Mouse (Mus musculus): ENCODE measurements around the gene Eno3. TPM values are rescaled to one million over a fixed set of nuclear protein-coding genes. Genes with fewer than 3 reads are reported as not detected.

The Eno3 gene
- total RNA-seq, 2 experiments from 2014 or later = 5,193 to 5,983 TPM

DNA sequence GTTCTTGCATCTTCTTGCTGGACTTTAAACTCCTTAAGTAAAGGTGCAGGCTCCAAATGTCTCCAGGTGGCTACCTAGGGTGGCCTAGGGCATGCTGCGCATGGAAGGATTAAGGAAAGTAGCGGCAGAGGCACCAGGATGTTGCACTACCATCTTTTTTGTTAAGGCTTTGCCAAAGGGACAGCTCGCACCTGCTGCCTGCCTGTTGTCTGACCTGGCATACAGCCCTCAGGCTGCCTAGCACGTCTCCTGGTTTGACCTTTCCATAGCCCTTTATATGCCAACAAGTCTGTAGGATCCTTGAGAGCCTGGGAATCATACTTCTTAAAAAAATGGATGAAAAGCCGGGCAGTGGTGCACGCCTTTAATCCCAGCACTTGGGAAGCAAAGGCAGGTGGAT lies 14.0 kb upstream of the Eno3 start:
- peak; percentile 17 for DNase-seq

DNA sequence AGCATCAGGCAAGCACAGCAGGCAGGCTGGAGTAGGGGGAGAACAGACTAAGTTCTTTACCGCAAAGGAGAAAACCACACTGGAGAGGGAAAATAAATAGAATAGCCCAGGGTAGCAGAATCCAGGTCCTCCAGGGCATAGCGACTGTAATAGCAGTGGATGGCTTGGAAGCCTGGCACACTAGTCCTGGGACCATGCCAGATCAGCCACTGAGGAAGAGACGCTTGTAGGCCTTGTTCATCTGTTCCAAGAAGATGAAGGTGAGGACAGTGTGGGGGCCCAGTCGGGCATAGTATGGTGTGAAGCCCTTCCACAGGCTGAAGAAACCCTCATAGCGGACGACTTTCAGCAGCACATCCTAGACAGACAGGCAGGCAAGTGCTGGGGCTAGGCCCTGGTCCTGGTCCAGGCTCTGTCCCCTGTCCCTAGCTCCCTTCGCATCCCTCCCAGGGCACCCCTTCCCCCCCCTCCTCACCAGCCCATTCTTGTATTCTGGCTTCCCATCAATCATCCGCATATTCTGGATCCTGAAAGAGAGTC lies 12.4 kb upstream of the Eno3 start:
- peak; percentile 16 for DNase-seq

DNA sequence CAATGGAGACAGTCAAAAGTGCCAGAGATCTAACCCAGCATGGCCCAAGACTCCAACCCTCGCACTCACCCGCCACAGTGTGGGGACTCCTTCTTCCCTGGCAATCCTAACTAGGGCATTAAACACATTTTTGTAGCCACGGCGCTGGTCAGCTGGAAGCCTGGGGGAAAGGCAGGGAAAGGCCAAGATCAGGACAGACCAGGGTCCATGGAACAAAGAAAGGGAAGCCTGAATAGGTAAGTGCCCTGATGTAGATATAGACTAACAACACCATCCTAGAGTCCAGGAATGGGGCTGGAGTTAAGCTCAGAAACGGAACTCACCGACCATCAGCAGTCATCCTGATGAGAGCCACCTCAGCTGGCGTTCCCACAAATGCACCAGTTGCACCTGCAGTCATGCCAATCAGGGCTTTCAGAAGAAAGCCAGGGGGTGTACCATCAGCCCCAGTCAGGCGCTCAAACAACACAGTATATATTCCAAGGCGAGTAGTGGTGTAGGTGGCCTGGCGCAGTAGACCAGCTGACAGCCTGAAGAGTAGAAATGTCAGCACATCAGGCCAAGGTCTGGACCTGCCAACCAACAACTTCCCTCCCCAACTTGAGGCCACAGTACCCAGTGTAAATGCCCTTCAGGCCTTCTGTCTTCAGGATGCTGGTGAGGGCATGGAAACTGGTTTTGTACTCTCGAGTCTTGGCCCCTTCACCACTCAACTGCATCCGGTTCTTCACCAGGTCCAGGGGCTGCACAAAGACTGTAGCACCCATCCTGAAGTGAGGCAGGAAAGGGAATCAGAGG lies 11.3 kb upstream of the Eno3 start:
- DNase-seq = no peak

DNA sequence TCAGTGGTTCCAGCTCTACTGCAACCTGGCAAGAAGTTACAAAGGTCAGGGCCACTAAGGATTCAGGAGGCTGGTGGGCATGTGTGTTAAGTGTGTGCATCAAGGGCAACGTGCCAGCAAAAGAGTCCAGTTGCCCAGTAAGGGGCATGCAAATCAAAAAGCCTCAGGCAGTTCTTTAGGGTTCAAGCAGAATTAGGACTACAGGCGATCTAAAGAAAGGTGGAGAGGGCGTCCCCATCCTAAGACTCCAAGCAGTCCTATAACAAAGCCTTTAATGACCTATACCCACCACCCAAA lies 10.8 kb upstream of the Eno3 start:
- DNase-seq = peak; percentile 35

DNA sequence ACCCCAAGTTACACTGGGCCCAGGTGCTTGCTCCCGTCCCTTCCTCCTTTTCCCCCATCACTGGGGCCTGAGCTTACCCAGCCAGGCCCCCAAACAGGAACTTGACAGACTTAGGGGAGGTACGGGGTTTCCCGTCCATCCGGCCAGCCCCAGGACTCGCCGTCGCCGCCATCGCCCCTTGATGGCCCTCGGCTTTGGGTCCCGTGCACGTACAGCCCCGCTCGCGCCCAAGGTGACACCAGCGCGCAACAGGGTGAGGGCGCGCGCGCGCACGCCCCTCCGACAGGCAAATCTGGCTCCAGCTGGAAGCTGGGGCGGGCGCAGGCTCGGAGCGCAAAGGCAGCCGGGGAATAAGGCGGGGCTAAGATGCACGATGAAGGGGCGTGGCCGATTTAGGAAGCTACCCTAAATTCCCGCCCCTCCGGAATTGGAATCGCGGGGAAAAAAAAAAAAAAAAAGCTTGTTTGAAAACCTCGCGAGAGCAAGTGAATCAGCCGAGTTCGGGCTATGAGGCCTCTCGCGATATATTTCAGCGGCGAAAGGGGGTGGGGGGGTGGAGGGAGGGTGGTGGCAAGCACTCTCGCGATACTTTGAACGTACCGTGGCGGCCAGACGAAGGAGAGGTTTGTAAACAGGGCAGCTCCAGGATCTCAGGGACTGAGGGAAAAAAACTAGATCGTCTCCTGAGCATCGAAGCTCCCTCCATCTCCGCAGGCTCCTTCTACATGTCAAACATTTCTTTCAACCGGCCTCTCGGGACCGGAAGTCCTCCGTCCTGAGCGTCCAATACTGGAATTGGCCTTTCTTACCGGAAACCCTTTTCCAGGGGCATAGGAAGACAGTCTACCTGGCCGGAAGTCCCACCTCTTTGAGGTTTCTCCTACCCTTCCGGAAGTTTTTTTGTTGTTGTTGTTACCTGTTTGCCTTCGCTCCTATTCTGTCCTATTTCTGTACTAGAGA lies 10.0 kb upstream of the Eno3 start, which contains the start of the genes Rnf167 and Slc25a11:
Gene Rnf167 (plus strand): TSS at position 545 of the 960 bp plus-strand sequence.
Gene Slc25a11 (minus strand): TSS at position 789 of the 960 bp plus-strand sequence.
- DNase-seq = peak; percentile 92

GRCm38 (mm10) chr11:70647716-70648420 lies 9.1 kb upstream of the Eno3 start:
- DNase-seq = no peak

DNA sequence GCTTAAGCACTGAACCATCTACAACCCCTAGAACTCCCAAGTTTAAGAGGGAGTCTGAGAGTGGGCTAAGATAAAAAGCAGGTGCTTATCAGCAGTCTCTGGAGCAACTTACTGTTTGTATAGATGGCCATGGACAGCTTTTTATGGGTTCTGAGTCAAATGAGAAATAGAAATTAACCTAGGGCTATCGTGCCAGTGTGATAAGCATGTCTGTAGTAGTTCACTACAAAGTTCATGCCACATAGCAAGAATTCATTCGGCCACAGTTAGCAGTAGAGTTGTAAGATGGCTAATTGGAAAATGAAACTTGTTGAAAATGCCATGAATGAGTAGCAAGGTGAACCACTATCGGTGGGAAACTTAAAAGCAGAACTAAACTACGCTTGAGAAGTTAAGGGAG lies 8.5 kb upstream of the Eno3 start:
- DNase-seq = no peak

DNA sequence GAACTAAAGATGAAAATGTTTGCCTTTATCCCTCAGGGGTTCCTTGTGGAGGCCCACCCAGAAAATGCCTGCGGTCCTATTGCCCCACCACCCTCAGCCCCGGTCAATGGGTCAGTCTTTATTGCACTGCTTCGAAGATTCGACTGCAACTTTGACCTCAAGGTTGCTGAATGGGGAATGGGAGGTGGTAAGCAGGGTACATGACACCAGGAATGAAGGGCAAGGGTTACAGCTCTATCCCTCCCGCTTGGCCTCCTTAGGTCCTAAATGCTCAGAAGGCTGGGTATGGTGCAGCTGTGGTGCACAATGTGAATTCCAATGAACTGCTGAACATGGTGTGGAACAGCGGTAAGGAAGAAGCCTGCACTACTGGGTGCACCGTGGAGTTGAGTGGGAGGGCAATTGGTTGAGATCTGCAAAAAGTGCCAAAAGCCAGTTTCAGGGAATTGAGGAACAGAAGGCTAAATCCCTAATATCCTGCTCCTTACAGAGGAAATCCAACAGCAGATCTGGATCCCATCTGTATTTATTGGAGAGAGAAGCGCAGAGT lies 7.7 kb upstream of the Eno3 start:
- no peak for DNase-seq

GRCm38 (mm10) chr11:70650322-70651175 lies 6.5 kb upstream of the Eno3 start:
- DNase-seq = no peak

GRCm38 (mm10) chr11:70651391-70651790 lies 5.6 kb upstream of the Eno3 start:
- DNase-seq = no peak

DNA sequence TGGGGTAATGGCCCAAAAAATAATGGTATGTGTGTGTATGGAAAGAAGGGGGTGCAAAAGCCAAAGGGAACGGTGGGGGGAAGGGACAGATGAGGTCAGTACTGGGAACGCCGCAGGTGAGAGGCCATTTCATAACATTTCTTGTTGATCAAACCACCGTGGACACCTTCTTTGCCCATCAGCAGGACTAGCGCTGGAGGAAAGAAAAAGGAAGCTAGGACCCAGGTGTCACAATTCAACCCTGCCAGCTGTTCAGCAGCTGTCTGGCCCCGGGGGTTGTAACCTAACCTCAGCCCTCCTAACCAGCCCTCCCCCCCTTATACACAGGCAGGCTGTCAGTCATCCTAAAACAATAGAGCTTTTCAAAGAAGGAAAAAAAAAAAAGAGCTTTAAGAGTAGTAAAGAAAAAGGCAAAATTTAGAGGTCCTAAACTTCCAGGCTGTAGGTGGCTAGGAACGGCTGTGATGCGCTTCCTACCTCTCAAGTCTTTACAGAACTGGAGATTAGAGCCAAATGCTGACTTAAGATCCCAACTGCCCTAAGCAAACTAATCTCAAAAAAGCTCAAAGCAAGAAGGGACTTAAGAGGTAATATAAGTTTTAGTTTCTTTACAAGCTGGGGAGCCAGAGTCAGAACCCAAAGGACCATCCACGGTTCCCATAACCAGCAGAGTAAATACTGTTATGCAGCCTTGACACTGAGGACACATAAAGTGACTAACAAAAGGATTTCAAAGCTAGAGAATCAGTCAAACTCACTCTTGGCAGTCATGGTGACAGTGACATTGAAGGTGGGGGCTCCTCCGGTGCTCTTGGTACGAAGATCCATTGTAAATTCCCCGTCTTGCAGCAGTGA lies 4.7 kb upstream of the Eno3 start:
- DNase-seq = no peak

DNA sequence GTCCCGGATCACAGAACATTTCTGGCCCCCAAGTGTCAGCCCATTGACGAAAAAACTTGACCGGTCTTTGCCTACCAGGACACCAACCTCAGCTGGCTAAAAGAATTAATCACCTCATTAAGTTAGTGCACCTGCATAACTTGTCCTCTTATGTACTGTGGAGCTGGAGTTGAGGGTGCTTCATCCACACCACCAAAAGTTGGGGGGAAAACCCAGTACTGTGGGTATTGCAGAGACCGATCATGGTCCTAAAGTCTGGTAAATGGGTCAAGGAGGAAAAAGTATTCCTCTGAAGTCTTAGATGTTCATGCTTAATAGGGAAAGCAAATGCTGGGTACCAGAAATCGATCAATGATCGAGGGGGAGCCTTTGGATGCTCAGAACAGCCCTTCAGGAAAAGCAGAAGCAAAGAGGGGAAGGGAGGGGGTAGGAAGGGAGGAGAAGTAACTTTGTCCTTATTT lies 4.1 kb upstream of the Eno3 start:
- no peak for DNase-seq

GRCm38 (mm10) chr11:70653345-70654197 lies 3.4 kb upstream of the Eno3 start:
- peak; percentile 74 for DNase-seq

GRCm38 (mm10) chr11:70654198-70654922 lies 2.6 kb upstream of the Eno3 start, which contains the start of gene Pfn1:
Gene Pfn1 (minus strand): TSS chr11:70654644.
- DNase-seq = peak; percentile 80

DNA sequence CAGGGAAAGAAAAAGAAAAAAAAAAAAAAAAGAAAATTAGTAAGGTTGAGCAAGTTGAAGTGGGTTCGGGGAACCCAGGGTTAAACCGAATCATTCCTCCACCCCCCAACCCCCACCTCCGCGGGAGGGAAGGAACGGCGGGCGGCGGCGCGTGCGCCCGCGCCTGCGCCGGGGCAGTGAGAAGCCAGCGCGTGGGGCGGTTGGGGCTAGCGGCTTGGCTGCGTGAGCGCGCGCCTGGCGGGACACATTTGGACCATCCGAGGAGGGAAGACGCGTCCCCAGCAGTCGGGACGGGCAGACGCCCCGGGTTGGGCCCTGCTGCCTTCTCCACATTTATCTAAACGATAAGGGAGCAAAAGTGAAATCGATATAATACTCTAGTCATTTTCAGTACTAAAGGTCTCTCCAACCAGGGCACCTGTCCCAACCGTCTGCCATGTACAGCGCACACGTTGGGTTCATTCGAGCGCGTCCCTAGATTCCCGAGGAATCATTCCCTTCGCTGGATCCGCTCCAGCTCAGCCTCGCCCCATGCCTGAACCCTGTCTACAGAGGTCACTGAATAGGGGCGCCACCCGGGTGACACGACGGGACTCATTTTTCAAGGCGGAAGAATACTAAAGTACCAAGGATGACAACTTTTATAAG lies 2.0 kb upstream of the Eno3 start:
- peak; percentile 87 for DNase-seq

DNA sequence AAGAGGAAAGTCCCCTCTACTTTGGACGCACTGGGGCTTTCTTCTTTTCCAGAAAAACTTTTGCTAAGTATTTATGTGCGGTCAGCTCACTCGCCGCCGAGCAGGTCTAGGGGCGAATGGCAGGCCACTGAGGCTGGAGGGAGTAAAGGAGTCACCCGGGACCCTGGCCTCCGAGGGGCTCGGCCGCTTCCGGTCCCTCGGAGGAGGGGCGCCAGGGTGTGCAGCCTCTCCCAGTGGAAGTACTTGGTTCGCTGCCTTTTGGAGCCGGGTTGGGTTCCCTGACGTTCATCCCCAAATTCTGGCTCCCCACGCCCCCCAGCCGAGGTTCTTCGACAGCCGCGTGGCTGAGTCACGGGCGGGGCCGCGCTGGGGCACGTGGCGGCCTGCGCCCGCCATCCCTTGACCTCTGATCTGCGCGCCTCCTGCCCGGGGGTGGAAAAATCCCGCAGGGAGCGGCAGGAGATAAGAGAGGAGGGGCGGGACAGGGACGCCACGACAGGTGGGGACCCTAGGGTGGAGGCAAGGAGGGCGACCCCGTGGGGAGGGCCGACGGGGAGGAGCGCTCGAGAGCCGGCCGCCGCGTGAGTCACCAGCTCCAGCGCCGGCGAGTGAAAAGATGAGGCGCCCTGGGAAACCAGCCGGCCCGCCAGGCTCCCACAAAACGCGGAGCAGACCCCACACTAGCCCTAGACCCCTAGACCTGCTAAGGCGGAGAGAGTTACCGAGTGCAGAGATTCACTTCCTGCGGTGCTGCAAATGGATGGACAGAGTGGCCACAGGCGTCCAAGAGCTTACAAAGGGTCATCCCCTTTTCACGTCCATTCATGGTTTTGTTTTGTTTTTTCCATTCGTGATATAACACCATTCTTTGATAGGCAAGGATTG lies 1.2 kb upstream of the Eno3 start:
- peak; percentile 73 for DNase-seq

Data from gastrocnemius, postnatal 10 days (tissue).